Mouse (Mus musculus) heart, postnatal 0 days (tissue): ENCODE measurements at regions not wholly inside any gene's neighbourhood (a gene's known extent, or its start where the extent isn't known, plus 50 kb on each side); places are given as distances from the start of the nearest gene placed in this dataset.

Experiments used
- CTCF ChIP-seq: IDR thresholded peaks from 2 replicates; pipeline ENCODE4 v1.5.1; 2016; ENCODE audit warnings: antibody characterized with exemption, control low read depth, low read depth
- EP300 ChIP-seq: IDR thresholded peaks from 2 replicates; pipeline ENCODE4 v1.6.1; 2016; ENCODE audit warnings: antibody characterized with exemption, low read depth

DNA sequence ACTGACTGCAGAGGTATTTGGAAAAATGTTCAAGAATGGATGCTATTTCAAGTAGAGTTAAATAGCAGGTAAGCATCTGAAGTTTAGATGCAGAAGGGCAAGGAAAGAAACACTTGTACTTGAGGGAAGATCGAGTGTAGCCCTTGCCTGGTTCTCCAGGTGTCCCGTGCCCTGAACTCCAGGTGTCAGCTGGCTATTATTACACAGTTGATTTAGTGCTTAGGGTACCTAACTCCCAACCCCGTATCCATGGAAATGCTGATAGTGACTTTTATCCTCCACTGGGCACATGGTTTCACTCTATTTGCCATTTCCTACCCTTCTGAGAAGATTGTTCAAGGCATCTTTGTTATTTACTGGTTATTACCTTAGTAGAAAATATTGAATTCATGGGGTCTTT, 86.6 kb upstream of the Gnpda2 start:
- TF ChIP-seq CTCF (no peak), EP300 (no peak)
